Mouse (Mus musculus) layer of hippocampus, postnatal 14 days (tissue): Measurements from ENCODE around the gene Uri1. TPM values are rescaled to one million over a fixed set of nuclear protein-coding genes. Genes with fewer than 3 reads are reported as not detected.

Experiments used
- DNase-seq, 2 experiments: peaks; one replicate each; pipeline ENCODE4 v3.0.0; 2021 to 2022; ENCODE audit warnings: low spot score in 2 of 2, mixed read lengths in 1 of 2
- total RNA-seq, 2 experiments: library from RNA; stranded (reverse); gene quantifications; 2 replicates each; pipeline ENCODE4 v1.2.3; 2021

Gene Uri1
- total RNA-seq, 2 experiments from 2014 or later = 45.4 to 48.4 TPM

GRCm38 (mm10) chr7:37931631-37932030 lies 91.7 kb downstream of the Uri1 start:
- DNase-seq = no peak

DNA sequence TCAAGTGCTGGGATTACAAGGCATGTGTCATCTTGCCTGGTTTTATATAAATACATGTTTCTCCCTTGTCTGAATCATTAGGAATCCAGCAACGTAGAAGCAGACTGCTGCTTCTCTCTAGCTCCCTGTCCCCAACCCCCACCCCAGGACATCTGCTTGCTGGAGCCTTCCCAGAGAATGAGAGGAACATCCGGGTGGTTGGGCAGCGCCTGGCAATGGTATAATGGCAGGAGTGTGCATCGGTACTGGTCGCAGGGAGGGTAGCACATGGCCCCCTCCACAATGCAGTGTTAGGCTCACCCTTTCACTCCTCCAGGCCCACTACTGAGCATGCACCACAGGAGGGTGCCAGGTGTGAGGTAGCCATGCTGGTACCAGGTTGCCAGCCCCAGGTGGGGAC lies 93.6 kb downstream of the Uri1 start:
- DNase-seq = peak; percentile 50 to 62

- DNase-seq = no peak
Measured at GRCm38 (mm10) chr7:37922999-37923398, 100.4 kb downstream of the Uri1 start.

- no peak for DNase-seq
Measured at GRCm38 (mm10) chr7:37921681-37922430, 101.5 kb downstream of the Uri1 start.

- no peak for DNase-seq
Measured at GRCm38 (mm10) chr7:37918926-37919325, 104.4 kb downstream of the Uri1 start.

DNA sequence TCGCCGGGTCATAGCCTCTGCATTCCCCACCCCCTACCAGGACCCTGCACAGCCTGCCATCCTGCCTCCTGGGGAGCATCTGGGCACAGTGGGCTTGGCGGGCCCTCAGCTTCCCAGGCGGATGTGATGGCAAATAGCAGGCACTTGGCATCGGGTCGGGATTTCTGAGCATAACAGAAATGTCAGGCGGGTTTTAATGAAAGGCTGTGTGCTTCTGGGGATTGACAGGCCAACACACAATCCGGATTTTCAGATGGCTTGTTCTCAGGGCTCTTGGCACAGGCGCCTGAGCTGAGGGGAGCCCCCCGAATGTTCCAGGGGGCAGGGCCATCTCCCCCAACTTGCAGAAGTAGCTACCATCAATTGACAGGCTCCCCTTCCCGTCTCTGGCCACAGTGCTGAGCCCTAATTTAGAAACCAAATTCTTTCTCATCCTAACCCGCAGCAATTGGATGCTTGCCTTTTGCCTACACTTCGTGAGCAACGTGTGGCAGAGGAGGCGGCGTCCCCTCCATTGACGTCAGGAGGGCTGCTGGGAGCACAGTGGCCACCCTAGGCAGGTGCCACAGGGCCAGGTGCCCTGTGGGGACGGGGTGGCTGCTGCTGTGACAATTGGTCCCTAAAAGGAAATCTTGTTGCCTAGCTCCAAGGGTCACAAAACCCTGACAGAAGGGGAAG lies 106.5 kb downstream of the Uri1 start:
- peak; percentile 58 to 77 for DNase-seq

DNA sequence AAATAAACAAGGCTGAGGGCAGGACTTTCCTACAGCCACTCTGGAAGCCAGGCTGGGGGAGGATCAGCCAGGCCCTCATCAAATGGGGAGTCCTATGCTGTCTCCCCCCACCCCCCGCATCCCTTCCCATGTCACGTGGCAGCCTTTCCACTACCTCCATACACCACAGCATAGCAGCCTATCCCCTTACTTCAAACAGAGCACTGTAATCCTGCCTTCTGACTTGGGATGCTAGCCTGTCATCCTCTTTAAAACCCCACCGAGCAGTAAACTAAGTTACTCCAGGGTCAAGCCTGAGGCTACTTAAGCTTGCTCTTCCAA lies 111.6 kb downstream of the Uri1 start:
- DNase-seq = no peak

- no peak for DNase-seq
Measured at GRCm38 (mm10) chr7:37911114-37911801, 112.1 kb downstream of the Uri1 start.

- DNase-seq = no peak
Measured at GRCm38 (mm10) chr7:37910161-37910560, 113.2 kb downstream of the Uri1 start.

Other genes with a start within 250 kb of the Uri1 start
- 10 to 100 TPM; 49.4 to 49.5 TPM for gene Zfp536, start 249.9 kb downstream of the Uri1 start, total RNA-seq
- gene Ccne1, start 84.0 kb upstream of the Uri1 start, total RNA-seq = 10 to 100 TPM; 10.4 to 10.8 TPM
- gene 1600014C10Rik, start 159.7 kb upstream of the Uri1 start, total RNA-seq = 10 to 100 TPM; 17.4 to 20.6 TPM
- 1 to 10 TPM; 2.8 to 3.1 TPM for gene Plekhf1, start 204.5 kb upstream of the Uri1 start, total RNA-seq
- 10 to 100 TPM; 28.8 to 31.2 TPM for gene Pop4, start 247.9 kb upstream of the Uri1 start, total RNA-seq